Mouse (Mus musculus) lung, postnatal 14 days (tissue): Measurements from ENCODE around the gene Chchd1.
"Not testable (repeated sequence)": the region's sequence is repeated elsewhere in the genome, so short reads cannot be mapped to it uniquely, and the experiment has no call there.

Experiments used
- DNase-seq: peaks from one replicate; pipeline ENCODE4 v3.0.0; 2021

The Chchd1 gene

DNA sequence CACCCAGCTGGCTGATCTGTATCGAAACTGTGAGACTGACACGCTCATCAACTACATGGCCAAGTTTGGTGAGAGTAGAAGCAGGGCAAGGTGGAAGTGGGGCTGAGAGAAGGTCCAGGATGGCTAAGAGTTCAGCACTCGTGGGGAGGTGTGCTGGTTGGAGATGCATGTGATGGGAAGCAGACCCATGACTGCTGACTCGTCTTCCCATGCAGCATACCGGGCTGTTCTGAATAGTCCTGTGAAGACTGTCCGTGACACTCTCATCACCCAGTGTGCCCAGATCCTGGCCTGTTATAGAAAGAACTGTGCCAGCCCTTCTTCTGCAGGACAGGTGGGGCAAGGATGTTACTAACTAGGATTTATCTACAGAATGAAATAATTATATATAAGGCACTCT lies 11.0 kb upstream of the Chchd1 start:
- DNase-seq: no peak

DNA sequence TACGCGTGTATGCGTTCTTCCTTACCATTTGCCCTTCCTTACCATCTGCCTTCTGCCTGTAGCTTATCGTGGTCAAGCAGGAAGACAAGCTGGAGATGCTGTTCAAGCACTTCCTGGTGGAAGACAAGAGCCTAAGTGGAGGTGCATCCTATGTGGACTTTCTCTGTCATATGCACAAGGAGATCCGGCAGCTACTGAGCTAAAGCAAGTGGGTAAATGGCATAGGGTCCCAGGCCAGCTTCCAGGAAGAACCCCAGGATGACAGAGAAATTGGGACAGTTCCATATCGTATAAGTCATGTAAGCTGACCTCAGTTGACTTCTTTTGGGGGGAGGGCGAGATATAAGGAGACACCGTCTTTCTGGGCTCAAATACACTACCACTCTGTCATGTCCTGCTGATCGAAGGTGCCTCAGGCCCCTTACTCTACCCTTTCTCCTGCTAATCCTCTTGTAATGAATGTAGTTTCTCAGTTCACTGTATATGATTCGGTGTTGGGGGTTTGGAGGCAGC lies 9.2 kb upstream of the Chchd1 start:
- DNase-seq: no peak

DNA sequence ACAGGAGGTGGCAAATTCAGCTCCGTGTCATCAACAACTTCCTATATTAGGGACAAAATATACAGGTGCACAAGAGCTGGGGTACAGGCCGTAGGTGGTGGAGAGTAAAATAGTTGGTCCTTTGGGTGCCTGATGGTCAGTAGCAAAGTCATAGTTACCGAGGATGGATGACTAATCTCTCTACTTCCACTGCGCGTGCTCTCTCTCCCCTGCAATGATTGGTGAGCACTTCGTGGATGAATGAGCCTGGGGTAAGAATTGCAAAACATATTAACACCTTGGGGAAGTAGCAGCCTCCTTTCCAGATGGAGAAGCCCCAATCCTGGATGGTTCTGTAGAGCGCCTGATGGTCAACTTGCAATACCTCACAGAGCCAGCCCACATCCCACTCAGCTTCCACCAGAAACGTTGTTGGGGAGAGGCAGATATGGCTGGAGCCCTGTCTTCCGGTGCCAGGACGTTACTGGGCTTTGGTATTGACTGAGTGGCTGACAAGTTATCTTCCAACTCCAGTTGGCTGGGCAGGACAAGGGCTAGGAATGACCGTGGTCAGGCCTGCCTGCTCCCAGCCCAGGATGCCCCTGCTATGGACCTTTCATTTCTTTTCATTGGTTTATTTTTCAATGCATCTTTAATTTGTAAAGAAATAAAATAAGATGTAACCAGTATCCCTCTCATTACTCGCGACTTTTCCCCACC lies 8.5 kb upstream of the Chchd1 start:
- DNase-seq: no peak

DNA sequence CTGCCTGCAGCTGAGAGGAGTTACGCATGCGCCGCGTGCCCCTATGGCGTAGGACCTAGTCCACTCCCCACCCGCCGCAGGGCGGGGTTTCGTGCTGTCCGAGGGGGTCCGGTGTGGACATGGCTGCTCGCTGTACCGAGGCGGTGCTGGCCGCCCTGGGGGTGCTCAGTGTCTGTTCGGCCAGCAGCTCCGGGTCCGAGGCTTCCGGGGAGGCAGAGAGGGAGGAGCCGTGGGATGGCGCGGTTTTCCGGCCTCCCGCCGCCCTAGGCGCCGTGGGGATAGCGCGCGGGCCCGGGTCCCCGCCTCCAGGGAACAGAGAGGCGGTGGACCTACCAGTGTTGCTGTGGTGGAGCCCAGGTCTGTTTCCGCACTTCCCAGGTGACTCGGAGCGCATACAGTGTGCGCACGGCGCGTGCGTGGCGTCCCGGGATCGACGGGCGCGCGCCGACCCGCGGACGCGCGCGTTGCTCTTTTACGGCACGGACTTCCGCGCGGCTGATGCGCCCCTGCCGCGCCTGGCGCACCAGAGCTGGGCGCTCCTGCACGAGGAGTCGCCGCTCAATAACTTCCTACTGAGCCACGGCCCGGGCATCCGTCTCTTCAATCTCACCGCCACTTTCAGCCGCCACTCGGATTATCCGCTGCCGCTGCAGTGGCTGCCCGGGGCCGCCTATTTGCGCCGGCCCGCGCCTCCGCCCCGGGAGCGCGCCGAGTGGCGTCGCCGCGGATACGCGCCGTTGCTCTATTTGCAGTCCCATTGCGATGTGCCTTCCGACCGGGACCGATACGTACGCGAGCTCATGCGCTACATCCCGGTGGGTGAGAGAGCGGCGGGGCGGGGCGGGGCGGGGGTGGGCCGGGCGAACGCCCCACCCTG lies 7.7 kb upstream of the Chchd1 start, which contains the start of gene Fut11:
Gene Fut11, plus strand, starts transcription at position 85 of the 877 bp plus-strand sequence.
- peak; percentile 89 for DNase-seq

DNA sequence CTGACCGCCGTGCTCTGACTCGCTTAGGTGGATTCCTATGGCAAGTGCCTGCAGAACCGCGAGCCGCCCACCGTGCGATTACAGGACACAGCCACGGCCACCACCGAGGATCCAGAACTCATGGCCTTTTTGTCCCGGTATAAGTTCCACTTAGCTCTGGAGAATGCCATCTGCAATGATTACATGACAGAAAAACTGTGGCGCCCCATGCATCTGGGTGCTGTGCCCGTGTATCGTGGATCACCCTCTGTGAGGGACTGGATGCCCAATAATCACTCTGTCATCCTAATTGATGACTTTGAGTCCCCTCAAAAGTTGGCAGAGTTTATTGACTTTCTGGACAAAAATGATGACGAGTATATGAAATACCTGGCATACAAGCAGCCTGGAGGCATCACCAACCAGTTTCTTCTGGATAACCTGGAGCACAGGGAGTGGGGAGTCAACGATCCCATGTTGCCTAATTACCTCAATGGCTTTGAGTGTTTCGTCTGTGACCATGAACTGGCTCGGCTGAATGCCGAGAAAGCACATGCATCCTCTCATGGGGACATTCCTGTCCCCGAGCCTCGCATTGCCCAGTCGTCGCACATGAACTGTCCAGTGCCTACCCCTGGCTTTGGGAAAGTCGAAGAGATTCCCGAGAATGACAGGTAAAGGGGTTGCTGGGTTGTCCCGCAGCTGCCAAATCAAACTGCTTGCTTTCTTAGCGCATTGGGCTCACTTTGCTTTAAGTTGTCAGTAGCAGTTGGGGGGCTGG lies 6.9 kb upstream of the Chchd1 start:
- no peak for DNase-seq

DNA sequence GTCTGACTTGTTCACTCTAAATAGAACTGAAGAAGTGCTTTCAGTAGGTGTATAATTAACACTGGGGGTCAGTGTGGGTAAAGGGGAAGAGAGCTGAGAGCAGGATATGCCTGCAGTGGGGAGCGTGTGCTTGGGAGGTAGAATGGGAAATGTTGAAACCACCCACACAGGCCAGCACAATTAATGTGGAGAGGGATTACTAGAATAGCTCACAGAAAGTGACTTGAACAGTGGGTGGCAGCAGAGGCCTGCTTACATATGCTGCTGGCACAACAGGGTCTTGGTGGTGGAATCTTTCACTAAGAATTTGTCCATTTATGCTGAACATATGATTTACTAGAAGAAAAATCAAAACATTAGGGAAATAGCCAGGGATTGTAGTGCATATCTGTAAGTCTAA lies 5.8 kb upstream of the Chchd1 start:
- peak; percentile 63 for DNase-seq

DNA sequence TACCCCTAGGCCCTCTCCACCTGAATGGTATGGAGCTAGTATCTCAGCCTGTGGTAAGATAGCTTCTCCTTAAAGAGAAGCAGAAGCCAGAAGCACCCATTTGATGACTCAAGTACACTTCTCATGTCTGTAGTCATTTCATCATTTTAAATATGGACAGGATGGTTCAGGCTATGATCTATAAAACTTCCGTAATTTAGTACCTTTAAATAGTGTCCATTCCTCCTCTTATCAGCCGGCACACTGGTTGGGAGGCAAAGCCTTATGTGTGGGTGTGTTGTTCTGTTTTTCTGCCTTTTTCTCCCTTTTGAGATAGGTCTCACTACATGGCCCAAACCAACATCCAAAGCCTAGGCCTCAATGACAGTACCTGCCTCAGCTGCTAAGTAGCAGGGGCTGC lies 4.3 kb upstream of the Chchd1 start:
- DNase-seq: no peak

DNA sequence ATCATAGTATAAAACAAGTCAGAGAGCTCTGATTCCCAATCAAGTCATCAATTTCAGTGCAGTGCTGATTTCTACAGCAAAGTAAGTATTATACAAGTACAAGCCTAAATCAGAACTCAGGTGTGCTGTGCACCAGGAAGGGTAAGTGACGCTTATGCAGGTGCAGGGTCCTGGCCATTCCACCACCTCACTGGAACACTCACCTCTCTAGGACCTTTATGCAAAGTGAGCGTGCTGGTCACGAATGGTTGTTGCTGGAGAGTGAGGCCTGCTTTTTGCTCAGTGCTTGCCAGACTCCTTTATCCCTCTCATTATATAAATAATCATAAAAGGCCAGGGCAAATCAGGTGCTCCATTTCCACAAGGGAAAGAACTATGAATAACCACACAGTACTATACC lies 2.4 kb upstream of the Chchd1 start:
- DNase-seq: no peak

DNA sequence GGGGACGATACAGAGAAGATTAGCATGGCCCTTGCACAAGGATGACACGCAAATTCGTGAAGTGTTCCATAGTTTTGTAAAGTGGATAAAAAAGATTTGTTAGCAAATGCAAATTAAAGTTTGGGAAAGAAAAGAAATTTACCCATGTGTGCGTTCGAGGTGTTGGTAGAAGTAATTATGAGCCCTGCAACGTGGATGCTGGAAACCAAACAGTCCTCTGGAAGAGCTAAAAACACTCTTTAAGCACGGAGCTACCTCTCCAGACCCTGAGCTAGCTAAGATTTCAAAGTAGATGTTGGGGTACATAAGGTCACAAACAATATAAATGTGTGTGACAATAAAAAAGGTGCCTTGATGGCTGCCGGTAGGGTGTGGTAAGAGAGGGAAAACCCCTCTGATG lies 1.3 kb upstream of the Chchd1 start:
- no peak for DNase-seq

DNA sequence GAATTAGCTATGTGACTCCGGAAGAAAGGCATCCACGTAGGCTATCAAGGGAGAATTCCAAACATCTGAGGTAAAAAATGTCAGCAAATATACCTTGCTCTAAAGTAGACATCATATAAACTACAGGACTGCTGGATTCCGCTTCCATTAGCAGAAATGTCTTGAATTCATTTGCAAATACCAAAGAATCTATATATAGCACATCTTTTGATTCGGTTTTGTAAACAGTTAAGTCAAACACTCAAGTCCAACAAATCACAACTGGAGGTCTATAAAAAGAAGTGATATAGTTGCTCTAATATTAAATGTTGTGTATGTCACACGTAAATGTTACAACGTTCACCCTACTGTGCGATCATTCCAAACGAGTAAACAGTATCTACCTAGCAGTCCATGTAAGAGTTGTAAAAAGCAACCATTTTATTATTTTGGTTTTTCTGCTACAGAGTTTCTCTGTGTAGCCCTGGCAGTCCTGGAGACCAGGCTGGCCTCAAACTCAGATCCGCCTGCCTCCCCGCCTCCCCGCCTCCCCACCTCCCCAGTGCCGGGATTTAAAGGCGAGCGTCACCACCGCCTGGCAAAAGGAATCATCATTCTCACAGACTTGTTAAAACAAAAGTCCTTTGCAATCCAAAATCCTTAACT lies 588 bp upstream of the Chchd1 start:
- no peak for DNase-seq

DNA sequence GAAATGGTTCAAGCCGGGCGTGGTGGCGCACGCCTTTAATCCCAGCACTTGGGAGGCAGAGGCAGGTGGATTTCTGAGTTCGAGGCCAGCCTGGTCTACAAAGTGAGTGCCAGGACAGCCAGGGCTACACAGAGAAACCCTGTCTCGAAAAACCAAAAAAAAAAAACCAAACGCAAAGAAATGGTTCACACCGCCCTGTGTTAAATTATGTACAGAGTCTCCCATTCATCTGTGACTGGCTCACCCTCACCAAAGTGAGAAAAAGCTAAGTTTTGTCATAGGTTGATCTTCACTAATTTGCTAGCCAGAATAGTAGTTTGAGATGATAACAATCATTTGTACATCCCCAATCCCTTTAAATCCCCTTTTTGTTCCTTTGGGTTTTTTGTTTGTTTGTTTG lies 655 bp downstream of the Chchd1 start:
- DNase-seq: not testable (repeated sequence)

DNA sequence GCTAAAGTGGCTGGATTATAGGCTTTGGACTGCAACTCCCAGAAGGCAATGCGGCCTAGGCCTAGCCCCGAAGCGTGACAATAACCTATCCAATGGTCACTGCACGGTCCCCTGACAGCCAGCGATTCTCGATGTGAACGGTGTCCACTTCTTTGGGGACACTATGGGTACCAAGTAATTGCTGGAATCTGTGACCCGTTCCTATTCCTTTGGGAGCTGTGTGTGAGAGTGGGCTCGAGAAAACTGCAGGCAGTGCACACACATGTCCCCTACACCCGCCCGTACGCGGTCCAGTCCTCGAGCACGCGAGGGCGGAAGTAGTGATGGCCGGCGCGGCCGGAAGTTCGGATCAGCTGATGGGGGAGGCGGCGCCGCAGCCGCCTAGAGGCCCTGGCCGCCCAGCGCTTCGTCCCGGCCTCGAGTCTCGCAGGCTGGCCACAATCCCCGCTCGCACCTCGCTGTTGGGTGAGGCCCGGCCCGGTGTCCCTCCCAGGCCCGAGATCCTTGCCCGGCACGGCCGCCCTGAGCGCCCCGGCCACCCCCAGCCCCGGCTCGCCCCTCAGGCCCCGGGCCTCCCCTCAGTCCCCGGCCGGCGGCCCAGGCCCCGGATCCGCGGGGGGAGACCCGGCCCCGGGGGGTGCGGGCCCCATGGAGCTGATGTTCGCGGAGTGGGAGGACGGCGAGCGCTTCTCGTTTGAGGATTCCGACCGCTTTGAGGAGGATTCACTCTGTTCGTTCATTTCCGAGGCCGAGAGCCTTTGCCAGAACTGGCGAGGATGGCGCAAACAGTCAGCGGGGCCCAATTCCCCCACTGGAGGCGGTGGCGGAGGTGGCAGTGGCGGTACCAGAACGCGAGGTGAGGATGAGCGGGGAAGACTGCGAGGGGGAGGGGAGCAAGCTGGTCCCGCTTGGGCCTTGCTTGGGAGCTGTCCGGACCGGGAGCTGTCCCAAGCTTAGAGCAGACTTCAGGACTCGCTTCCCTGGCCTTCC lies 4.7 kb downstream of the Chchd1 start, which contains the start of gene Zswim8:
Gene Zswim8, plus strand, starts transcription at position 352 of the 990 bp plus-strand sequence.
- DNase-seq: peak; percentile 90

DNA sequence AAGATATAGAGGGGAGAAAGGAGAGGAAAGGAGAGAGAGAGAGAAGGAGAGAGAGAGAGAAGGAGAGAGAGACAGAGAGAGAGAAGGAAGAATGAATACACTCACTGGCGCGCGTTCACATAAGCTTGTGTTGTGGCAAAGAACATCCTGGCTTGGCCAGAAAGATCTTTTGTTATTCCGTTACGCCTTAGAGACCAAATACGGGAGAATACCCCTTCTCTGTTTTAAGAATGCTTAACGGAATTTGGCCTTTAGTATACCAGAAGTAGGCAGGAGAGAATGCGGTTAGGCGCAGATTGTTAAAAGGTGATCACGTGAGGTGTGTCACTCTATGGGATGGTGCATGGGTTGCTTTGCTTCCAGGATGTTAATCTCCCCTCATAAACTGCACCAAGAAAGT lies 5.4 kb downstream of the Chchd1 start:
- no peak for DNase-seq

DNA sequence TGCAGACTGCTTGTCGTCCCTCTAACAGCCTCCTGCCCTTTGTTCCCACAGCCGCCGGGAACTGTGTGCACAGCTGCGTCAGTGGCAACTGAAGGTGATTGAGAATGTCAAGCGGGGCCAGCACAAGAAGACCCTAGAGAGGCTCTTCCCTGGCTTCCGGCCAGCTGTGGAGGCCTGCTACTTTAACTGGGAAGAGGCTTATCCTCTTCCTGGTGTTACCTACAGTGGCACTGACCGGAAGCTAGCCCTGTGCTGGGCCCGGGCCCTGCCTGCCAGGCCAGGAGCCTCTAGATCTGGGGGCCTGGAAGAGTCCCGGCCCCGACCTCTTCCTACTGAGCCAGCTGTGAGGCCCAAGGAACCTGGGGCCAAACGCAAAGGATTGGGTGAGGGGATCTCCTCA lies 11.0 kb downstream of the Chchd1 start:
- no peak for DNase-seq

DNA sequence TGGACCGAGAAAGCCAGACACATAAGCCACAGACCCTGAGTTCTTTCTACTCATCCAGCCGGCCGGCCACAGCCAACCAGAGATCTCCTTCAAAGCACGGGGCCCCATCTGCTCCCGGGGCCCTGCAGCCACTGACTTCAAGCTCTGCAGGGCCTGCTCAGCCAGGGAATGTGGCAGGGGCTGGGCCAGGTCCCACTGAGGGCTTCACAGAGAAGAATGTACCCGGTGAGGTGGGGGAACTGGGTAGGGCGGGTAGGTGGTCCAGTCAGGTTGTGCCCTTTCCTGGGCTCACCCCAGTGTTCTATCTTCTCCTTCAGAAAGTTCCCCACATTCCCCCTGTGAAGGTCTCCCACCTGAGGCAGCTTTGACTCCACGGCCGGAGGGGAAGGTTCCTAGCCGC lies 15.6 kb downstream of the Chchd1 start:
- no peak for DNase-seq

DNA sequence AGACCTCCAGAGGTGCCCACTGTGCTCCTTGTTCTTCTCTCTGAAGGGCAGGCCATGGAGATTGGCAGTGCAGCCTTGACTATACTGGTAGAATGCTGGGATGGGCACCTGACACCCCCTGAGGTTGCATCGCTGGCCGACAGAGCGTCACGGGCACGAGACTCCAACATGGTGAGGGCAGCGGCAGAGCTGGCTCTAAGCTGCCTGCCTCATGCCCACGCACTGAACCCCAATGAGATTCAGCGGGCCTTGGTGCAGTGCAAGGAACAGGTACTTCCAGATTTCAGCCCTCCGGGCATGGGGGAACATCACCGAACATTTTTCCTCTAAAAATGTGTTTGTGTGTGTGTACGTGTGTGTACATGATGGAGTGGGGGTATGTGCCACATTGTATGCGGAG lies 17.0 kb downstream of the Chchd1 start:
- DNase-seq: no peak

DNA sequence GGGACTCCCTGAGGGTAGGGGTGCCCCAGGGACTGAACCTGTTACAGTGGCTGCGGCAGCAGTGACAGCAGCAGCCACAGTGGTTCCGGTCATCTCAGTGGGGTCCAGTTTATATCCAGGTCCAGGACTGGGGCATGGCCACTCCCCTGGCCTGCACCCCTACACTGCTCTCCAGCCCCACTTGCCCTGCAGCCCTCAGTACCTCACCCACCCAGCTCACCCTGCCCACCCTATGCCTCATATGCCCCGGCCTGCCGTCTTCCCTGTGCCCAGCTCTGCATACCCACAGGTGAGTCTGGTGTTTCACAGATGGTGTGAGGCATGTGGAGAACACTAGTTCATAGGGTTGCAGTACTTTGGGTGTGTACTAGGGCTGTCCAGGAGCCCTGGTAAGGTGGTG lies 18.6 kb downstream of the Chchd1 start:
- DNase-seq: no peak

DNA sequence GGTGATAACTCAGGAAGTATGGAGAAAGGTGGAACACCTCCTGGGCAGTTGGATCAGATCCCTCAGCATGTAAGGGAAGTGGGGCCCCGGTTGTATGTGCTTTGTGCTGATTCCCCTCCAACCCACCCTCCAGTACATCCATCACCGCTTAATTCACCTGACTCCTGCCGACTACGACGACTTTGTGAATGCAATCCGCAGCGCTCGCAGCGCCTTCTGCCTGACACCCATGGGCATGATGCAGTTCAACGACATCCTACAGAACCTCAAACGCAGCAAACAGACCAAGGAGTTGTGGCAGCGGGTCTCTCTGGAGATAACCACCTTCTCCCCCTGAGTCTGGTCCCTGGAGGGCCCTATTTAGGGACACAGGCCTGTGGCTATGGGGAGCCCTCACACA lies 20.2 kb downstream of the Chchd1 start:
- no peak for DNase-seq

DNA sequence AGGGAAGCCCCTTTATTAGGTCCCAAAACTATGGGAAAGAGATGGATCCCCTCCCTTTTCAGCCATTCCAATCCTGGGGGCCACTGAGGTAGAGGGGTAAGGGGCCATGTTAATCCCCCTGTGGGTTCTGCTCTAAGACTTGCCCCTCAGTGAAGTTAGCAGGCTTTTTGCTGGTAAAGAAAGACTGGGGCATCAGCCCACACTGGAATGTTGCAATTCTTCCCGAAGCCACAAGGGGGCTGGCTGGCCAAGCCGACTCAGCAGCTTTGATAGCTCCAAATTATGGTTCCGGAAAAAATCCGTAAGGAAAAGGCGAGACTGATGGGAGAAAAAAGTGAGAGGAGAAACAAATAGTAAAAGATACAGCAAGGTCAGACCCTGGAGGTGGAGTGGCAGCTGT lies 21.2 kb downstream of the Chchd1 start:
- DNase-seq: peak; percentile 74

DNA sequence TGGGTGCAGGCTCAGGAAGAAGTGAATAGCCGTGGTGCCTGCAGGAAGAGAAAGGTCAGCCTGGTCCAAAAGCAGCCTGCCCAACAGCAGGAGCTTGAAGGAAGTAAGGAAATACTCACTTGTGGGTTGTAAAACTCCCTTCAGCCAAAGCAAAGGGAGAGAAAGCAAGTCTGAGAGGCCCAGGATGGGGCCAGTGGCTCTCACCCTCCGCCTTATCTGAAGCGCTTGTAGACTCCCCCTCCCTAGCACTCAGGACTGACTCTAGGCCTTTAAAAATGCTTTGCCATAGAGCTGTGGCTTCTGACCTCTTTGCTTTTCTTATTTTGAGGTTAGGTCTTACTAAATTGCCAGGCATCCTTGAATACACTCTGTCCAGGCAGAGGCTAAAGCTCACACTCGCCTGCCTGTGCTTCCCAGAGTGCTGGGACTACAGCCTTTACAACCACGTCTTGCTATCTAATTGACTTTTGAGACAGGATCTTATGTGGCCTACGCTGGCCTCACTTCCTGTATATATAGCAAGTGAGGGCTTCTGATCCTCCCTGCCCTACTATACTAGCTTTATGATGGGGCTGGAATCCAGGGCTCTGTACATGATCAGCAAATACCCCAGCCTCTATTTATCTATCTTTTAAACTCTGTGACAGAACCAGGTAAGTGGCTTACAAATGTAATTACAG lies 23.0 kb downstream of the Chchd1 start:
- DNase-seq: no peak

DNA sequence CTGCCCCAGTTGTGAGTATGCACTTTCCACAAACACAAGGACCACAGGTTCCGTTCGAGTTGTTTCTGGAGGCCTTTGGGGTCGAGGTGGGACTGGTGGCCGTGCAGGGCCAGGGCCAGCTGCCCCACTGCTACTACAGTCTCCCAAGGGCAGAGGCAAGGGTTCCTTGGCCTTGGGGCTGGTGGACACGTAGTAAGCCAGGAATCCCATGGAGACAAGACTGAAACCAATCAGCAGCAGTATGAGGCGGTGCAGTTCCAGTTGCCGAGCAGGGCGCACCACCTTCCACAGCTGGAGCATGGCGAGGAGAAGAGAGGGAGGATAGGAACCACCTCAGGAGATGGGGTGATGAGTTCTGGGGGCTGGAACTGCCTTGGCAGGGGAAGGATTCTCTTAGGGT lies 27.1 kb downstream of the Chchd1 start:
- no peak for DNase-seq
